Mouse (Mus musculus): ENCODE measurements around the gene Macf1.
"Not testable (repeated sequence)": the region's sequence is repeated elsewhere in the genome, so short reads cannot be mapped to it uniquely, and the experiment has no call there.

The Macf1 gene

DNA sequence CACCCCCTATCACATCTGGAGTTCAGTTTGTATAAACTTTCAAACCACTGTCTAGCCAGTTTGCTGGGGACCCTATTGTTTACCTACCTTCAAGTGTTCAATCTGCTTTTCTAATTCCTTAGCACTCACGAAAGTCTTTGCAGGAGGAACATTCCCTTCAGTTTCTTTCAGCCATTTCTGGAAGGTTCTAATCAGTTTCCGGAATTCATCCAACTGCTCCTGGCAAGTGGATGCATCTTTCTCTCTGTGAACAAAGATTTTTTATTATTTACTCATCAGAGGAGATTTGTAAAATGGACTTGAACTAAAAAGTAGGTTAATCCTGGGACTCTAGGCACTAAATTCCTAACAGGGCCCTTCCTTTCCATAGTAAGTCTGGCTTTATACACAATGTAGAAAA lies 236.1 kb downstream of the Macf1 start:
- DNase-seq (ENCODE audit: low read depth, low spot score) = no peak

DNA sequence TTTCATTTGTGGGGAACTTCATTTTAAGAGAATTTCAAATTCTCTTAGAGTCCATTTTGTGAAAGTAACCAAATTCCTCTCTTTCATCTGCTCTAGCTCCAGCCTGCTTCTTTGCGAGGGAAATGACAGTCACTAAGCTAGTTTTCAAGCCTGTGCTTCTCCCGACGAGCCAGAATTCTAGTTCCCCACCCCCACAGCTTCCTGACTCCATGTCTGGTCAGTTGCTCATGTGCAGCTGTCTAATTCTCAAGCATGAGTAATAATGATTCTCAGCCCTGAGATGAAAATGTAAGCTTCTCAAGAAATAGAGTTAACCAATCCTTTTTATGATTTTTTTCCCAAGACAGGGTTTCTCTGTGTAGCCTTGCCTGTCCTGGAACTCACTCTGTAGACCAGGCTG lies 236.9 kb downstream of the Macf1 start:
- no peak for DNase-seq (ENCODE audit: low read depth, low spot score)

DNA sequence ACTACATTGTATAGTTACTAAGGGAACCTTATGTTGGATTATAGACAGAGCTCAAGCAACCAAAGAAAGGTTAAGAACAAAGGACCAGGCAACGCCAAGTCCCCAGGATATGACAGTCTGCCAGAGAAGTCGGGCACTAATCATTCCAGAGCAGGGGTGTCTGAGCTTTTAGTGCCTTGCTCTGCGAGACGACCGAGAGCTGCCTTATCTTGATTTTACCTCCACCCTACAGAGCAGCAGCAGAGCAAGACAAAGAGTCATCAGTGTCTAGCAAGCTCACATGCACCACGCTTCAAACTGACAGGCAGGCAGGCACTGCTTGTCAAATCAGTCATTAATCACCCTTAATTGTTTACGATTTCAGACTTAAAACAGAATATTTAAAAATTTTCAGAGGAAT lies 237.4 kb downstream of the Macf1 start:
- DNase-seq (ENCODE audit: low read depth, low spot score) = no peak

DNA sequence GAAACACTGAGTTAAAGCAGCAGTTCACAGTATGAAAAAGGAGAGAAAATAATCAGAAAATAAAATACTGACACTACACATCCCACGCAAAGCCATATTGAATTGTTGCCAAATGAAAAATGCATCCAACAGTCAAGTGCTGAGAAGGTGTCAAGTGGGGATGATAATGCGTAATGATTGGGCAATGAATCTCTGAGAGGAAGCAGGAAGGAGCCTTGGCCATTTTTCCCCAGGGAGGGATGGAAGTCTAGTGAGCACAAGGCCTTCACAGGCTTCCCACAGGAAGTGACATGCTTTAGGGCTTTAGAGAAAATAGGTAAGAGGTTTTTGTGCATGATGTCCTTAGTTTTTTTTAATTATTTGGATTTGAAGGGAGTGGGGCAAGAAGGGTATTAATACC lies 237.9 kb downstream of the Macf1 start:
- DNase-seq (ENCODE audit: low read depth, low spot score) = not testable (repeated sequence)

DNA sequence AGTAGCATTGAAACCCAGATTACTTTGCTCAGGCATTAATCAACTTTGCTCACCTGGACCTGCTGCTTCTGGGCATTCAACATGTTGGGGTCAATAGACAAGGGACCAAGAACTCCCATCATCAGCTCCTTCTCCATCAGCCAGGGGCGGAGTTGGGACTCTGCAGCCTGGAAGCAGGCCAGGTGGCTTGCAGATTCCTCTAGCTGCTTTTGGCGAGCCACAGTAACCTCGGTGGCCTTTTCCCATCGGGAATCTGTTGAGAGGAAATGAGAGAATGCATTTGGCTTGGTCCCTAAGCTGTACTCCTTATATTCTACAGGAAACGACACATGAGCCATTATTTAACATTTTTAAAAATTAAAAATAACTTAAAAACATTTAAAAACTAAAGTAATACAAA lies 245.7 kb downstream of the Macf1 start:
- no peak for DNase-seq (ENCODE audit: low read depth, low spot score)

DNA sequence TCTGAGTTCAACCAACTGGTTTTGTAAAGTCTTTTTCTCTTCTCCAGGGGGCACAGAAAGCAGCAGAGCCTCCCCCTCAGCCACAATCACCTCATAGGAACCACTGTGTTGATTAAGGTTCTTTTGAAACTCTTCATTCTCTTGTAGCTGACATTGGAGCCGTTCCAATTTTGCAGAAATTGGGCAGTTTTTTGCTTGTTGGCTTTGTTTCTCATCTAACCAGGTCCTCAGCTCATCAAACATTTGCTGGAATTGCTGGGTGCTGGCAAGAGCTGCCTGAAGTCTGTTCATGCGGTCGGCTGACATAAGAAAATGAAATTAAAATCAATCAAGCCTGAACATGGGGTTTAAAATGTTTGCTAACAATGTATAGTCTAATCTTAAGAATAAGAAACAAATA lies 251.0 kb downstream of the Macf1 start:
- DNase-seq (ENCODE audit: low read depth, low spot score) = no peak

DNA sequence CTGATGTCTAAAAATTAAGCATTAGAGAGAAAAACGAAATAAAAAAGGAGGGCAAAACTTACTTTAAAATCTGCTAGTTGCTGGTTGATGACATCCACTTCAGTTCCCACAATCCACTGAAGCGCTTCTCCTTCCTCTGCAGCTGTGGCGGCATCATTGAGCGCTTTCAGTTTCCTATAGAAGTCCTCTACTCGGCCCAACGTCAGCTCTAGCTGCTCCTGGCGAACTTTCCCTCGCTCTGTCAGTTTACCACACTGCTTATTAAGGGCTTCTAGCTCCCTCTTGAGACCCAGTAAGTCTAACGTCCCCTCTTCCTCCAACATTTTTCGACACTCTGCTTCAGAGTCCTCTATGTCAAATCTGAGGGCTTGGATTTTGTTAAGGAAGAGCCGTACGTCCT lies 252.2 kb downstream of the Macf1 start:
- peak; percentile 82 for DNase-seq (ENCODE audit: low read depth, low spot score)

DNA sequence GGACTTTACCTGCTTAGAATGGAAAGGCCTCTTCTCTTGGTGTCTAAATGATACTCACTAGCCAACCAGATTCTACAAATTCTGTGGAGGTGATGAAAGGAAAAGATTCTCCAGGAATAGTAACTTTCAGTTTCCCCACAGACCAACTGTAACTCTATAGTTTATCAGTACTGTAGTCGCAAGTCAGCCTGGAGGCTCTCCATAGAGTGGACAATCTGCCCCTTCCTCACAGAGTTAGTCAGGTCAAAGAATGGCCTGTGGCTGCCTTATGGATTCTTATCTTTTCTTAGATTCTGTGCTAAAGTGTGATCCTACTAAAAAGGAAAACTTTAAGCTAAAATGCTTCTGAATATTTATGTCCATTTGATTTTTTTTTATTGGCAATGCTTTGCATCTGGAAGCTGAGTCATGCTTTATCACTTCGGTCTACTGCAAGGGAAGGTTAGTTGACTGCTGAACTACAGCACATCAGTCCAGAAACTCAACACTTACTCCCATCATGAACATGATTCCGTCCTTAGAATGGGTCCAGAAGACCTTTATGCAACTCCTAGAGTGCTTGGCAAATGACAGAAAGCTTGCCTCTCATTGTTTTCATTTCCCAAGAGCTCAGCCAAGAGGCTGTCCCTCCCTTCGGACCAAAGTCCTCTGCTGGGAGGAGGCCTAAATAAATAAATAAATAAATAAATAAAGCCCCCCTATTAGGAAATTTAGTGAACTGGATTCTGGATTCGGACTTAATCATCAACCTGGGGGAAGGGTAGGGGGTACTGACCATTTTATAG lies 256.1 kb downstream of the Macf1 start:
- no peak for DNase-seq (ENCODE audit: low read depth, low spot score)

DNA sequence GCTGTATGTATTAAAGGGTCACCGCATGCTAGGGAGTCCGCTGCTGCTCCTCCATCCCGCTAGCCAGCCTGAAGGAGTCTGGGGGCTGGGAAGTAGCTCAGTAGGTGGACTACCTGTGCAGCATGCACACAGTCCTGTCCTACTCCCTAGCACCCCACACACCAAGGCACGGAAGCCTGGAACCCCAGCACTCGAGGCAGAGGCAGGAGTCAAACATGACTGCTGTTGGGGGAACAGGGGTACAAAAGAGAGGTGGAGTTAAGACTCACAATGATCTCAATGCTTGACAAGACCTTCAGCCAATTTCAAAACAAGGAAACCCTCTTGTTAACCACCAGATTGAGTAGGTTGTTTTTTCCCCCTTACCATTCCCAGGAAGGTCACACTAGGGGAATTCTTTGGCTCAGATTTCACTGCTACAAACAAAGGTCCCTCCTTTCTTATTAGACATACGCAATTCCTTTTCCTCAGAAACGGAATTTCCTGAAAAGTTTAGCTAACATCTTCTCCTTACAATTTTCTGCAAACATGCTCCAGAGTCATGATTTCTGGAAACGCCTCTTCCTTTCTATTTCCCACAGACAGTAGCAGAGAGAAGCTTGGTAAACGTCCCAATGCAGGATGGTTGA lies 256.8 kb downstream of the Macf1 start:
- no peak for DNase-seq (ENCODE audit: low read depth, low spot score)

DNA sequence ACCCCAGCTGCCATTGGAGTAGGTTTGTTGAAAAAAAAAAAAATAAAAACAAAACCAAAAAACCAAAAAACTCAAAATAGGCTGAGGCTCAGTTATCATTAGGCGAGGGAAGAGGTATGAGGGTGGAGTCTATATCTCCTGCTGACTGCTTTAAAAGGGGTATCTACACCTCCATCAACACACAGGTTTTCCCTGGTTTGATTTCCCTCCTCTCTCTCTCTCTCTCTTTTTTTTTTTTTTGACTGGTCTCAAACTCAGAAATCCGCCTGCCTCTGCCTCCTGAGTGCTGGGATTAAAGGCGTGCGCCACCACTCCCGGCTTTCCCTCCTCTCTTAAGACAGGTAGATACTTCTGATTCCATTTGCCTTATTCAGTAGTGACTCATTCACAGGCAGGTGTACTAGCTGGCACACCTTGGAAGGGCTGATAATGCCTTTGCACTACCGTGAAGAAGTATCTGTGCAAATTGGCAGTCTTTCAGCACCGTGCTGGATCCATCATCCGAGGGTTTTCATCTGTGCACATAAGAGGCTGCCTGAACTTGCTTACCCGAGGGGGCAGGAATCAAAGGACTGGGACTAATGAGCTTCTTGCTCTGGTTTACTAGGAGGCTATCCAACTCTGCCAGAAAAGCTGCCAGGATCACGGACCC lies 257.6 kb downstream of the Macf1 start:
- DNase-seq (ENCODE audit: low read depth, low spot score) = no peak

DNA sequence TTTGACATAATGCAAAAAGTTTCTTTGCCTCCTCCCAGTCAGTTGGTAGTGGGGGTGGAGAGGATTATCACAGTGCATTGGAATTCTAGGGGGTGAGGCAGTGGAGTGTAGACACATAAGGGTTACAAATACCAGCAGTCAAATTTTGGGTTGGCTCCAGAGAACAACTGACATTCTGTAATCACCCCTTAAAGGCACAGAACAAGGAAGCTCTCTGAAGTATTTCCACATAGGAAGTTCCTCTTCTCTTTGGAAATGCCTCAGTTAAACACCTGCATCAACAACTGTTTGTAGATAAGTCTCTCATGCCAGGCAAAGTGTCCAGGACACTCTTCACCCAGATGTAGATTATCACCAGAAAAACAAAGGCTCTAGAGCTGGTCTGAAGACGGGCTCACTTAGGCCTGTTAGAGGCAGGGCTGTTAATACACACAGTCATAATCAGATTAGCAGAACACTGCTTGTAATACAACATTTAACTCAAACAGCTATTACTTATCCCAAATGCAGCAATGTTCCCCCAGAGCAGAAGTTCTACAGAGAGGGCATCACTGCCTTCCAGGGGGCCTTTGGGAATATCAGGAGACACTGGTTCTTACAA lies 258.4 kb downstream of the Macf1 start:
- DNase-seq (ENCODE audit: low read depth, low spot score) = no peak

DNA sequence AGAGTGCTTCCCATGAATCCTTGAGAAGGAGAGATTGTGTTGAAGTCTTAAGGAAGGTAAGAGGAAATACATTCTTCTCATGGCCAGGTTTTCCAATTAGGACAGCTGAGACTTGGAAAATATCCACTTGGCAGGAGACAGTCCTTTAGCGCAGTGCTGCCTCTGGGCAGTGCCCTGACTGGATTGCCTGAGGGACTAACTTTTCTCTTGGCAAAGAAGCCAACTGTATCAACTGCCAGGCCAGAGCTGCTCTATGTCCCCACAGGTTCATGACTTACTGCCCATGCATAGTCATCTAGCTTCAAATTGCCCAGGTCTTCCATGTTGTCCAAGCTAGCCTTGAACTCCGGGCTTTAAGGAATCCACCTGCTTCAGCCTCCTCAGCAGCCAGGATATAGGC lies 260.1 kb downstream of the Macf1 start:
- DNase-seq (ENCODE audit: low read depth, low spot score) = no peak

DNA sequence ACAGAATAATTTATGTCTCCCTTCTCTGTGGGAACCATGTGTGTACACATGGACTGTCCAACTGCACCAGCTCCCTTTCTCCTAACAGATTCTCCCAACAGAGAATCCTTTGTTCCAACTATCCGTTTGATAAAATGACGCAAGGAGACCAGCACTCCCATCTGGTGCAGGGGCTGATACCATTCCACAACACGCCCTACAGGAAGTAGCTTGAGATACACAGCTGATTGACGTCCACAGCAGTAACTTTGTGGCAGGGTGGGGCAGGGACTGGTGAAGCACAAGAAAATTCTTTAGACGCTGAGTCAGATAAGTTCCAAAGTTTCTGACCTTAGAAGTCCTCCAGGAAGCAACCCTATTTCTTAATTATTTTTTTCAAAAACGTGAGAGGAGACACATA lies 261.3 kb downstream of the Macf1 start:
- no peak for DNase-seq (ENCODE audit: low read depth, low spot score)

DNA sequence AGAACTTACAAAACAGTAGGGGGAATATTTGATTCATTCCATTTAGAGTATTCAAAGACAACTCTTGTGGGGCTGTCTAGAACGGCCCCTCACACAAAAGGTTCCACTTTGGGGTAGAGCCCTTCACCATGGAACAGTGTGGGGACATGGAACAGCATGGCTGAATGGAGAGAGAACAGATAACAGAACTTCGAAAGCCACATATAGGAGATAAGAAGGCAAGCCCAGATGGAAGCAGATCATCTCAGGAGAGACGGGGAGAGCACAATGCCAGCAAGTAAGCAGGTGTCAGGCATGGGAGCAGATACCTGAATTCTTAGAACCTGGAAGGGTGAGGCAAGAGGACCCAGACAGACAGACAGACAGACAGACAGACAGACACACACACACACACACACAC lies 266.1 kb downstream of the Macf1 start:
- no peak for DNase-seq (ENCODE audit: low read depth, low spot score)

DNA sequence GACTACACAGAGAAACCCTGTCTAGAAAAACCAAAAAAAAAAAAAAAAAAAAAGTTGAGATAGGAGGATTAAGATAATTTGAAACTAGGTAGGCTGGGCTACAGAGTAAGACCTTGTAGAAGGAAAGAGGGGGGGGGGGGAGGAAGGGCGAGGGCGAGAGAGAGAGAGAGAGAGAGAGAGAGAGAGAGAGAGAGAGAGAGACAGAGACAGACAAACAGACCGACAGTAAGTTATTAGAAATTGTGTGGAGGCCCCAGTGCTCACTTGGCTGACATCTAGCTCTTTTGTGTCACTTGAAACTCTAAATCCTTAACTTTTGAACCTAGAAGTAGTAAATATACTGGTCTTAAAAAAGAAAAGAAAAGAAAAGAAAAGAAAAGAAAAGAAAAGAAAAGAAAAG lies 266.7 kb downstream of the Macf1 start:
- DNase-seq (ENCODE audit: low read depth, low spot score) = no peak

DNA sequence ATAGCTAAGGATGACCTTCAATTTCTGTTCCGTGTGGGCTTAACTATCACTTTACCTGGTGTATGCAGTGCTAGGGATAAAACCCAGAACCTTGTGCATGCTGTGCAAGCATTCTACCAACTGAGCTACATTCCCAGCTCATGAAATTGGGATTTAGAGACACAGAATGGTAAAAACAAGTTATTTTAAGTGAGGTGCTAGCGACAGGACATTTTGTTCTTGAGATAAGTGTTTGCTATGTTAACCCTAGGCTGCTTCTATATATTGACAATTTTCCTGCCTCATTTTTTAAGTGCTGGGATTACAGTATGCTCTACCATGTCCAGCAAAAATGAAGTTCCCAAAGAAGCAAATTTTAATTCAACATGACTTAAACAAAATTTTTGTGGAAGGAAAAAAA lies 267.3 kb downstream of the Macf1 start:
- no peak for DNase-seq (ENCODE audit: low read depth, low spot score)

DNA sequence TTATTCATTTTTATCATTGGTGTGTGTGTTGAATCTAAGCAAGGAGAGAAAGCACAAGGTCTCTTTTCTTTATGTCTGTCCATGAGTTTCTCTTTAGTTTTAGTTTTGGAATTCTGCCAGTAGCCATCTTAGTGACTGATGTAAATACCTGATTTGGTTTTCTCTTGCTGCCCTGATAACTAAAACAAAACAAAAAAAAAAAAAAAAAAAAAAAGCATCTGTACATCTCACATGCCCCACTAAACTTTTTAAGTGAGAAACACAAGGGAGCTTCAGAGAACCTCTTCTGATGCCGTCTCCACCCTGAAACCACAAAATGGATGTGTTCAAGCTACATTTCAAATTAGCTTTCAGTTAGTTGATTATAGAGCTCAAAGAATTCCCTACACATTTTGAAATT lies 268.6 kb downstream of the Macf1 start:
- DNase-seq (ENCODE audit: low read depth, low spot score) = no peak

DNA sequence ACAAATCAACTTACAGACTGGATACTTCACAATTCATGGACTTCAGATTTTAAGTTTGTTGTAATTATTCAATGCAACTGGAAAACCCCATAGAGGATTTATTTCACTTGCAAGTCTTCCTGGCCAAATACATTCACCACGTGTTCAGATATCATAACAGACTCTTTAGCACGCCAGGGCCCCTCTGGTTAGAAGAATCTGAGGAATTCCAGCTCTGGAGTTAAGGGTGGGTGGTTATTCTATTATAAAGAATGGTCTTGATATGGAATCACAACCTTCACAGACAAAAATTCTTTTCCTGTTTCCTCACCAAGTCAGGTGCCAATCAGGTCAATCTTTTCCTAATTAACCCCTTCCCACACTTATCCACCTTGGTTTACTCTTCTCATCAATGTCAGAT lies 270.3 kb downstream of the Macf1 start:
- no peak for DNase-seq (ENCODE audit: low read depth, low spot score)

DNA sequence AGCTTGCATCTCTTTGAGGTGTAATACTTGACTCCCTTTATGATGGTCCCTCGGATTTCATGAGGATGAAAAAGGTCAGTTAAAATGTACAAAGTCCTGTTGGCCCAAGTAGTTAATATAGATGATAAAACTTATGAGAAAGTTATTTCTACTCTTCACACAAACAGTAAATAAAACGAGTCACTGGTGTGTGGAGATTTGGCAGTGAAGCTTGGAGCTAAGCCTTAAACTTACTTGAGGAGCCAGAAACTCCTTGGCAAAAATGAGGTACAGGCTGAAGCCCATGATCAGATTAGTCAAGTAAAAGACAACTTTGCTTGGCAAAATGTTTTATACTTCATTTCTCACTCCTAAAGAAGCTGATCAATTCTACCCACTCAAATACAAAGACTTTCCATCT lies 271.2 kb downstream of the Macf1 start:
- no peak for DNase-seq (ENCODE audit: low read depth, low spot score)

DNA sequence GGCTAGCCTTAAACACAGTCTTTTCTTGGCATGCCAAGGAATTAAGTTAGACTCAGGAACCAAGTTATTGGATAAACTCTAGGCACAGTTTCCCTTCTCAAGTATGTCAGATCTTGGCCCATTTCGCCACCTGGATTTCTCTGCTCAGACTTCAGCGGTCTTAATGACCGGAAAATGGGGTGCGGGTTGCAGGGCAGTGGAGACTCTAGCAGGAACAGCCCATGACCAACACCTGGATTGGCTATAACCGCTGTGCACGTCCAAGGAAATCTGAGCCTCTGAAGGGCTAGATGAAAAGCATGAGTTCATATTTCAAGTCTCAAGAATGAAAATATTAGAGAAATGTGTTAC lies 271.7 kb downstream of the Macf1 start:
- DNase-seq (ENCODE audit: low read depth, low spot score) = no peak

DNA sequence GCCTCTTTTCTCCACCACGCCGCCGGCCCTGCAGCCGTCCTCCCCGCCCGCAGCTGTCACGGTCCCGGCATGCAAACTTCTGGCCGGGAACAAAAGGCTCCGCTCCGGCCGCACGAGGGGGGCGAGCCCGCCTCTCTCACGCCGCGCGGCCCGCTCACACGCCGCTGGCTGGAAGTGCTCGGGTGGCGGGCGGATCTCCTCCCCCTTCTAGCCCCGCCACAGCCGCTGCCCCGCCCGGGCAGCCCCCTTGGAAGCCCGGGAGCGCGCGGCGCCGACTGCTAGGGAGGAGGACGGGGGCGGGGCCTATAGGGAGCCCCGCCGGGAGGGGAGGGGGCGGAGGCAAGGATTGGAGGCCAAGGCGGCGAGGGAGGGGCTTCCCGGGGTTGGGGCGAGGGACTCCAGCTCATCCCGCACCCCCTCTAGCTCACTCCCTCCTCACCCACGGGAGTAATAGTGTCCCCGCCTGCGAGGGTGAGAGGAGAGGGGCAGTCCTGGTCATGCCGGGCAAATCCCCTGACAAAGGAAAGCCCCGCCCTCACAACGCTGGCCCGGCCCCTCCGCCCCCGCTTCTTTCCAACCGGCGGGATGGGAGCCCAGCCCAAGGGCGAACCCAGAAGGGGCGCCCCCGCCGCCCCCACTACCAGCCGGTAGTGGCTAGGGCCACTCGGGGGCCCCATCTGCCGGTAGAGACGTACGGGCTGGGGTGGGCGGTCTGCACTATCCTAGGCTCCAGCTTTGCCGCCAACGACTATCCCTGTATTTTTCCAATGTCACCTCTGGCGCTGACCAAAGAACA lies 272.2 kb downstream of the Macf1 start:
- DNase-seq (ENCODE audit: low read depth, low spot score) = peak; percentile 86

Measured in A20 (cell line).